Mouse (Mus musculus): Measurements from ENCODE around the gene Tmbim1. TPM values are rescaled to one million over a fixed set of nuclear protein-coding genes. Genes with fewer than 3 reads are reported as not detected.

Gene Tmbim1
- polyA plus RNA-seq, 1 experiment from 2014 or later, result 6.8 TPM

DNA sequence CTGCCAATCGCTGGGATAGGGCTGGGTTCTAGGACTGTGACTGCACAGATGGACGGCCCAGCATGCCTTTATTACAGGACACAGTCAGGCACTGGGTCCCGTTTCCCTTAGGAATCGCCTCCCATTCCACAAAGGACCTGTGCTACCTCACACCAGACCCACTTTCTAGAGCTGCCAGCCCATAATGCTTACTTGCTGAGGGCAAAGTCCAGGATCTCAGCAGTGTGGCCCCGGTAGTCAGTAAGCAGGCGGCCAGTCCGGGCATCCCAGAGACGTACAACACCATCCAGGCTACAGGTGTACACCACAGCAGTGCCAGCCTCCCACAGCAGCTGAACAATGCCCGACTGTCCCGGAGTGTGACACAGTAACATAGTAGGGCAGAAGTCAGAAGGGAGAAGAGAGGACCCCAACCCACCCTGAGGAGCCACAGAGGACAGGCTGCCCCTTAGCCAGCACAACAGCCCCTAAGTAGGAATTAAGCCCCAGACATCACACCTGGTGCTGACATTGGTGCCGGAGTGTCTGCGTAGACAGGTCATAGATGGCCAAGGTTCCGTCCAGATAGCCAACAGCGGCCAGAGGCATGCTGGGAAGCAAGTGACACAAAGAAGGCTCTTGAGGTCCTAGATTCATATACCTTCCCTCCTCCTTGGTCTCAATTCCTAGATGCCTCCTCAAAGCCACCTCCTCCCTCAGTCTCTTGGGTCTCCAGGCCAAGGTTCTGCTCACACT, 24.7 kb downstream of the Tmbim1 start:
- no peak overlapping the region for H3K27ac ChIP-seq (replicated peaks)
- H3K9me3 ChIP-seq, result no peaks in the 10 kb centered on the region
- H3K27me3 ChIP-seq, result no peaks in the 10 kb centered on the region
- peaks cover 35% of the 10 kb centered on the region for H3K36me3 ChIP-seq
- H3K4me2 ChIP-seq (replicated peaks), result no peak overlapping the region
- WGBS, result 94% methylated on average over 14 of the region's 14 CpGs
- peaks cover 18% of the 10 kb centered on the region for H3K4me1 ChIP-seq
- no peak overlapping the region for H3K4me3 ChIP-seq
- no peak for ATAC-seq (replicated peaks)
- H3K9ac ChIP-seq (replicated peaks), result no peak overlapping the region

DNA sequence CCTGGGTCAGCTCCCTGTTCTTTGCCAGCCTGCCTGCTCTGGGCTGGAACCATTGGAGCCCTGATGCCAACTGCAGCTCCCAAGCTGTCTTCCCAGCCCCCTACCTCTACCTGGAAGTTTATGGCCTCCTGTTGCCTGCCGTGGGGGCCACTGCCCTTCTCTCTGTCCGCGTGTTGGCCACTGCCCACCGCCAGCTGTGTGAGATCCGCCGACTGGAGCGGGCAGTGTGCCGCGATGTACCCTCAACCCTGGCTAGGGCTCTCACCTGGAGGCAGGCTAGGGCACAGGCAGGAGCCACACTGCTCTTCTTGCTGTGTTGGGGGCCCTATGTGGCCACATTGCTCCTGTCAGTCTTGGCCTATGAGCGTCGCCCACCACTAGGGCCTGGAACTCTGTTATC, 26.4 kb downstream of the Tmbim1 start:
- Histone ChIP-seq H3K9ac (replicated peaks) (no peak overlapping the region), H3K9me3 (no peaks in the 10 kb centered on the region), H3K4me3 (no peak overlapping the region), H3K36me3 (peaks cover 35% of the 10 kb centered on the region), H3K4me2 (replicated peaks) (no peak overlapping the region), H3K27me3 (no peaks in the 10 kb centered on the region), H3K27ac (replicated peaks) (no peak overlapping the region), H3K4me1 (peaks cover 13% of the 10 kb centered on the region)
- ATAC-seq (replicated peaks), result no peak
- 91% methylated on average over 11 of the region's 11 CpGs for WGBS

DNA sequence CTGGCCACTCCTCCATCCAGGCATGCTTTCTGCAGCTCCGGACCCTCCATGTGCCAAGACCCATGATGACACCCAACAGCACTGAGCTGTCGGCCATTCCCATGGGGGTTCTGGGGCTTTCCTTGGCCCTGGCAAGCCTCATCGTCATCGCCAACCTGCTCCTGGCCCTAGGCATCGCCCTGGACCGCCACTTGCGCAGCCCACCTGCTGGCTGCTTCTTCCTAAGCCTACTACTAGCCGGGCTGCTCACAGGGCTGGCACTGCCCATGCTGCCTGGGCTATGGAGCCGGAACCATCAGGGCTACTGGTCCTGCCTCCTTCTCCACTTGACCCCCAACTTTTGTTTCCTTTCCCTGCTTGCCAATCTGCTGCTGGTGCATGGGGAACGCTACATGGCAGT, 26.9 kb downstream of the Tmbim1 start, which contains the start of gene Gpbar1:
Gene Gpbar1 (plus strand): TSS at position 13 of the 400 bp plus-strand sequence.
- H3K4me3 ChIP-seq, result no peak within 1 kb of the TSS
- no peaks in the 10 kb centered on the region for H3K27me3 ChIP-seq
- peaks cover 35% of the 10 kb centered on the region for H3K36me3 ChIP-seq
- ATAC-seq (replicated peaks), result no peak
- no peak within 1 kb of the TSS for H3K27ac ChIP-seq (replicated peaks)
- H3K4me1 ChIP-seq, result peaks cover 9% of the 10 kb centered on the region
- no peak within 1 kb of the TSS for H3K9ac ChIP-seq (replicated peaks)
- 91% methylated on average over 10 of the region's 10 CpGs for WGBS
- no peak within 1 kb of the TSS for H3K4me2 ChIP-seq (replicated peaks)
- no peaks in the 10 kb centered on the region for H3K9me3 ChIP-seq

DNA sequence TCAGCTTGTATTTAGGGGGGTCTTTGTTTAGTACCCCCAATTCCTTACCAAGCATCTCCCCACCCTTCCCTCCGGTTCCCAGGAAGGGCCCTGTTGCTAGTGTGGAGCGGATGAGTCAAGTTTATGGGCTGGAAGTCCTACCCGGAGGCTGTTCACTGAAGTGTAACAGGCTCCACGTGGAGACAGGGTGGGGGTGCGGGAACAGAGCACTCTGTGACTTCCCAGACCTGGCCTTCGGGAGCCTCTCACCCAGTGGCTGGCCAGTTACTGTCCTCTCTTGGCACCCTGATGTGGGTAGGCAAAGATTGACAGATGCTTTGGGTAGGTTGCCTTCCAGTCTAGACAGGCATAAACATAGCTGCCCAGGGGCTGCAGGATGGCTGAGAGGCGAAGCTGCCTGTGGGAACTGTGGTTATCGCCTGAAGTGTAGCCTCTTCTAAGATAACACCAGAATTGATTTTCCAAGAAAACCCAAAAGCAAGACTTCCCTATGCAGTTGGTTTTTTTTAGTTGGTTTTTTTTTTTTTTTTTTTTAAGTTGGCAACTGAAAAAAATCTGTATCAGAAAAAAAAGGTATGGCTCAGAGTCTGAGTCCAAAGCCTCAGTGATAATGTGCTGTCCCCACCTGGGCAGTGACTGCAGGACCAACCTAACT, 27.4 kb downstream of the Tmbim1 start:
- Histone ChIP-seq H3K4me2 (replicated peaks) (no peak overlapping the region), H3K4me1 (peaks cover 5% of the 10 kb centered on the region; the same call in 1 of the 2 replicates), H3K36me3 (peaks cover 35% of the 10 kb centered on the region), H3K9me3 (no peaks in the 10 kb centered on the region), H3K9ac (replicated peaks) (no peak overlapping the region), H3K27me3 (no peaks in the 10 kb centered on the region), H3K27ac (replicated peaks) (no peak overlapping the region), H3K4me3 (no peak overlapping the region)
- WGBS, result 73% methylated on average over 8 of the region's 8 CpGs
- no peak for ATAC-seq (replicated peaks)

DNA sequence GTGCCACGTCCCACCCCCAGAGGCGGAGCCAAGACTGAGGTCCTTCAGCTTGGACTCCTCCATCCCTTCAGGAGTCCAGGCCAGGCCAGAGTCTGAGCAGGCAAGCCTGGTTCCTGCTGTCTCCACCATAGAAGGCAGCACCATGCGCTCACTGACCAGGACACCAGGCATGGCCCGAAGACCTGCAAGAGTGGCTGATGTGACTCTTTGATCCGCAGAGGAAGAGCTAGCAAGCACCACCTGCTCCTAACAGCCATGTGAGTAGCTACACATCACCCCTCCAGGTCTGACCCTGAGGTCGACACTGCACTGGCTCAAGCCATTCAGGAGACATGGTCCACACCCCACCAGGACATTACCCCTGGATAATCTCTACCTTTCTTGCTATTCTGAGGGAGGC, 28.4 kb downstream of the Tmbim1 start:
- peaks cover 27% of the 10 kb centered on the region for H3K36me3 ChIP-seq
- ATAC-seq (replicated peaks), result no peak
- H3K4me3 ChIP-seq, result no peak overlapping the region
- H3K4me1 ChIP-seq, result no peaks in the 10 kb centered on the region
- H3K27ac ChIP-seq (replicated peaks), result no peak overlapping the region
- H3K9me3 ChIP-seq, result no peaks in the 10 kb centered on the region
- WGBS, result 73% methylated on average over 6 of the region's 6 CpGs
- H3K4me2 ChIP-seq (replicated peaks), result no peak overlapping the region
- no peaks in the 10 kb centered on the region for H3K27me3 ChIP-seq
- H3K9ac ChIP-seq (replicated peaks), result no peak overlapping the region

DNA sequence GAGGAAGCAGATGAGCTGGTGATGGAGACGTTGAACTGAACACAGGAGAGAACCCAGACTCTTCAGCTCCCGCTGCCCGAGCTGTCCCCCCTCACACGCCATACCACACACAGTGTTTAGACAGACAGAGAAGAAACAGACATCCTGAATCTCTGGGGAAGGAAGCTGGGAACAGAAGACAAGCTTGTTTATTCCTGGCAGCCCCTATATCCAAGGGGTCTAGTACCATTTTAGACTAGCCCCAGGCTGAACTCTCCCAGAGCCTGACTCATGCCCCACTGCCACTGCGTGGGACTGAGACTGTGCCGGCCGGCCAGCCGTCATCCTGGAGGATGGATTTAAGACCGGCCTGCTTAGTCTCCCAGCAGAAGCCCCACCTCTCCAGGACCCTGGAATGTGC, 30.4 kb downstream of the Tmbim1 start:
- no peaks in the 10 kb centered on the region for H3K9me3 ChIP-seq
- peaks cover 9% of the 10 kb centered on the region for H3K36me3 ChIP-seq
- H3K4me1 ChIP-seq, result no peaks in the 10 kb centered on the region
- ATAC-seq (replicated peaks), result no peak
- no peak overlapping the region for H3K4me2 ChIP-seq (replicated peaks)
- H3K4me3 ChIP-seq, result no peak overlapping the region
- no peak overlapping the region for H3K27ac ChIP-seq (replicated peaks)
- no peak overlapping the region for H3K9ac ChIP-seq (replicated peaks)
- no peaks in the 10 kb centered on the region for H3K27me3 ChIP-seq
- 61% methylated on average over 9 of the region's 9 CpGs for WGBS

DNA sequence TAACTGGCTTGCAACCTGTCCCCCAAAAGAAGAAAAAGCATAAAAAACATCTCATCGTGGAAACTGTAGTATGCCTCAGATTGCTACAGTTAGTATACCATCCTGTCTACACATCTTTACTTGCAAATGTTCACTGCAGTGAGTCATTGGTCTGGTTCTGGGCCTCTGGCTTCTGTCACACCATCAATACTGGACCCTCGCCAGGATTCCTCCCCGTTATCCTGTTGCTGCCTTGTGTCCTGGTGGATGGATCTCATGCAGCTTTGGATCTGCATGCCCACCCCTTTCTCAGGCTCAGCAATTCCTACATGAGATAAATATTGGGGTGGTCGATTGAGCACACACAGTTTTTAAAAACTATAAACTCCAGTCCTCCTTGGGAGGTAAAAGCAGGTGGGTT, 33.8 kb downstream of the Tmbim1 start:
- H3K9ac ChIP-seq (replicated peaks), result no peak overlapping the region
- no peak overlapping the region for H3K4me3 ChIP-seq
- H3K9me3 ChIP-seq, result no peaks in the 10 kb centered on the region
- 75% methylated on average over 4 of the region's 4 CpGs for WGBS
- no peak overlapping the region for H3K27ac ChIP-seq (replicated peaks)
- H3K4me1 ChIP-seq, result no peaks in the 10 kb centered on the region
- peaks cover 23% of the 10 kb centered on the region for H3K36me3 ChIP-seq
- H3K4me2 ChIP-seq (replicated peaks), result no peak overlapping the region
- no peak for ATAC-seq (replicated peaks)
- no peaks in the 10 kb centered on the region for H3K27me3 ChIP-seq

DNA sequence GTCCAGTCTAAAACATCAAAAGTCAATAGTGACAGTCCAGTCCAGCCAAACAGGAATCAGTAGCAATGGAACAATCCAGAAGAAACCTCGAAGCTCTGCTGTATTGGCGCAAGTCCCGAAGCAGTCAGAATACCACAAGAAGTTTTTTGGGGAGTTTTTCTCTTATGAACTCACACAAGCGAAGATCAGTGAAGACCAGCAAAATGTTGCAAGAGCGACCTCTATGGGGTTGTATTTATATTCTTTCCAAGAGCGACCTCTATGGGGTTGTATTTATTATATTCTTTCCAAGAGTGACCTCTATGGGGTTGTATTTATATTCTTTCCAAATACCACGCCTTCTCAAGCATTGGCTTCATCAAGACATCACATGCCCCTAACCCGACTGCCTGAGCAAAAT, 36.7 kb downstream of the Tmbim1 start:
- no peak overlapping the region for H3K27ac ChIP-seq (replicated peaks)
- H3K9me3 ChIP-seq, result no peaks in the 10 kb centered on the region
- H3K4me1 ChIP-seq, result no peaks in the 10 kb centered on the region
- no peak overlapping the region for H3K9ac ChIP-seq (replicated peaks)
- H3K4me3 ChIP-seq, result no peak overlapping the region
- 89% methylated on average over 8 of the region's 8 CpGs for WGBS
- no peak overlapping the region for H3K4me2 ChIP-seq (replicated peaks)
- H3K27me3 ChIP-seq, result no peaks in the 10 kb centered on the region
- H3K36me3 ChIP-seq, result peaks cover 51% of the 10 kb centered on the region
- ATAC-seq (replicated peaks), result no peak

DNA sequence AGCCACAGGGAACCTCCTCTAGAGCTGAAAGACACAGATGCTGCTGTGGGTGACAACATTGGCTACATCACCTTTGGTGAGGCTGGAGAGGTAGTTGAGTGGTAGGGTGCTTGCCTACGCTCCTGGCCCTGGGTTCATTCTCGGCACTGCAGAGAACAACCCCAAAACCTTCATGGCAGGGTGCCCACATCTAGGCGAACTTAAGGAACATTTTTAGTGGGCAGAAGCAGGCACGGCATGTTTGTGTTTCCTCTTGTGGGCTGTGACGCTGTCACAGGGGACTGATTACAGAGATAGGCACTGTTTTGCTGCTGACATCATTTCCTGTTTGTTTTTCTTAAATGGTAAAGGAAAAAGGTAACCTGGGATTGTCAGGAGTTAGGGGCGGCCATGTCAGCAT, 42.9 kb downstream of the Tmbim1 start:
- Histone ChIP-seq H3K4me2 (replicated peaks) (no peak overlapping the region), H3K4me1 (no peaks in the 10 kb centered on the region)
- 93% methylated on average over 6 of the region's 6 CpGs for WGBS

DNA sequence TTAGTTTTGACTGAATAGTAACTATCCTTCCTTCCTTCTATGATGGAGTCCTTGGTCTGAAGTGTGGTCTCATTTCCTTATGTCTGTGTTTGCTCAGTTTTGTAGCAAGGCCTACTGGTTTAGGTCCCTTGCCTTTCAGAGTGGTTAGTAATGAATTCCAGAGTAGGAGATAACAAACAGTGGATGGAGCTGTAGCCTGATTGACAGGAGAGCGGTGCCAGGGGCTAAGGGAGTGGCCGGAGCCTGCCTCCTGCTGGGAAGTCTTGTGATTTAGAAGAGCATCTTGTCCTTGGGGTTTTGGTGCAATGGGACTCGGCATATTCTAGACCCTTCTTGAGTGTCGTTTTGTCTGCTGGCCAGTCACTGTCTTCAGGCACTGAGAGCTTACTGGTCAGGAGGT, 48.6 kb downstream of the Tmbim1 start:
- Histone ChIP-seq H3K9me3 (no peaks in the 10 kb centered on the region), H3K4me1 (no peaks in the 10 kb centered on the region), H3K4me2 (replicated peaks) (no peak overlapping the region), H3K27ac (replicated peaks) (no peak overlapping the region), H3K27me3 (no peaks in the 10 kb centered on the region), H3K9ac (replicated peaks) (no peak overlapping the region), H3K36me3 (peaks cover 70% of the 10 kb centered on the region), H3K4me3 (no peak overlapping the region)
- WGBS, result 81% methylated on average over 4 of the region's 4 CpGs
- no peak for ATAC-seq (replicated peaks)

More for the DNA sequence above, 42.9 kb downstream of the Tmbim1 start:
- H3K27ac ChIP-seq (replicated peaks), result no peak overlapping the region
- H3K9ac ChIP-seq (replicated peaks), result no peak overlapping the region
- no peaks in the 10 kb centered on the region for H3K9me3 ChIP-seq
- peaks cover 77% of the 10 kb centered on the region for H3K36me3 ChIP-seq
- no peak overlapping the region for H3K4me3 ChIP-seq
- no peaks in the 10 kb centered on the region for H3K27me3 ChIP-seq
- no peak for ATAC-seq (replicated peaks)

DNA sequence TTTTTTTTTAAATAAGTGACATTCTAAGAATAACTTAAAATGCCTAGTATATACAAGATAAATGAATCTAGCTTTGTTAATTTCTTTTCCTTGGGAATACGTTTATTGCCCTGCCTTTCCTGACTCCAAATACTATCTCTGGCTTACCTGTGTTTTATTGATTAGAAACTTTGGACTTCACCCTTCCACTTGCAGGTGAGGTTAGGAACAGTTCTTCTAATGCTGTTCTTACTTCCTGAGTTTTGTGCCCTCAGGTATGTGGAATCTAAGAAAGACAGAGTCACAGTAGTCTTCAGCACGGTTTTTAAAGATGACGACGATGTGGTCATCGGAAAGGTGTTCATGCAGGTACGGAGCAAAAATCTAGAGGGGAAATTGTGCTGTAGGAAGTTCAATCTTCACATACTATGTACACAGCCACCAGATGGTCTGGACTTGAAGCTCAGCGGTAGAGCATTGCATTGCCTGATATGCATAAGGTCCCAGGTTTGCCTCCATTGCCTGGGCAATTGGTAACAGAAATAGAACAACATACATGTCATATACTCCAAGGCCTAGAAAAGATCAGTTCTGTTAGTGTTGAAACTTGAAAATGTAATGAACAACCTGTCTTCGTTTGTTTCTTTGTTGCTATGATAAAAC, 49.6 kb downstream of the Tmbim1 start:
- ATAC-seq (replicated peaks), result no peak
- Histone ChIP-seq H3K9me3 (no peaks in the 10 kb centered on the region), H3K4me3 (no peak overlapping the region), H3K27ac (replicated peaks) (no peak overlapping the region), H3K36me3 (peaks cover 74% of the 10 kb centered on the region), H3K4me1 (no peaks in the 10 kb centered on the region), H3K27me3 (no peaks in the 10 kb centered on the region), H3K4me2 (replicated peaks) (no peak overlapping the region), H3K9ac (replicated peaks) (no peak overlapping the region)
- WGBS, result 97% methylated on average over 8 of the region's 8 CpGs

DNA sequence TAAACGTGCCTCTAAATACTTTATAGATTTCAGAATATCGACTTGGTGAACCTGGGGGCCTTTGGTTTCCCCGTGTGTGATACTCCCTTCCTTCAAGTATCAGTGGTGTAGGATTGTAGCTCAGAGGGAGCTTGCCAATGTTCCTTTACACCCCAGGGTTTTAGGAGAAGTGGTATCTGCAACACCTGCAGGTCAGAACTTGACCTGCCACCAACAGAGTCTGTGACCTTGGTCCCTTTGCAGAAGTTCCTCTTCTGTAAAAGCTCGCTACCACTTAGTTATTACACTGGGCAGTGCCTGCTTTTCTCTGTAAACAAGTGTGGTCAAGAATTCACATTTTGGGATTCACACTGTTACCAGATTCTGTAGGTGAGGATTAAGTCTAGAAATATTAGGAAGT, 55.3 kb downstream of the Tmbim1 start:
- Histone ChIP-seq H3K9me3 (no peaks in the 10 kb centered on the region), H3K36me3 (peaks cover 62% of the 10 kb centered on the region), H3K4me2 (replicated peaks) (no peak overlapping the region), H3K27me3 (no peaks in the 10 kb centered on the region), H3K4me3 (no peak overlapping the region), H3K9ac (replicated peaks) (no peak overlapping the region), H3K4me1 (no peaks in the 10 kb centered on the region), H3K27ac (replicated peaks) (no peak overlapping the region)
- 93% methylated on average over 4 of the region's 4 CpGs for WGBS
- ATAC-seq (replicated peaks), result no peak
